Mouse (Mus musculus) megakaryocyte-erythroid progenitor cell, adult 5-6 weeks (primary cell): ENCODE data around the gene Gchfr. TPM values are rescaled to one million over a fixed set of nuclear protein-coding genes. Genes with fewer than 3 reads are reported as not detected.
A peak's percentile ranks its signal among the peaks of the same experiment; 100 is the strongest.

ENCODE experiments used
- ATAC-seq: replicated peaks from 2 replicates; pipeline ENCODE4 v1.8.0; 2016; ENCODE audit warnings: mild to moderate bottlenecking, inconsistent platforms; ENCODE audit not compliant: severe bottlenecking, poor library complexity, low FRiP score, low TSS enrichment
- total RNA-seq, 2 experiments: library from RNA; stranded (forward) in 1 of 2; stranded (reverse) in 1 of 2; fragments of 200-1000, 215-1000 nt in 1 of 2; fragments of >200 nt in 1 of 2; fragmentation: Nextera tagmentation in 1 of 2; gene quantifications; 2 replicates each; pipeline ENCODE4 v1.2.3; 2014 to 2017

Gene Gchfr
- total RNA-seq, 2 experiments from 2014 or later: 1.0 TPM; not detected in 1

- ATAC-seq: peak; percentile 97
These were observed 41.0 kb downstream of the Gchfr start, which contains the start of the genes Zfyve19 and Dnajc17 for GRCm38 (mm10) chr2:119208344-119209175. Zfyve19 (plus strand) TSS chr2:119208617. Dnajc17 (minus strand) TSS chr2:119208795.

- ATAC-seq: peak; percentile 5; the same call in 1 of the 2 replicates
These were observed 41.6 kb downstream of the Gchfr start for GRCm38 (mm10) chr2:119209176-119209507.

Other genes starting within 250 kb of the Gchfr start
- gene Chst14, start 241.3 kb upstream of the Gchfr start, total RNA-seq (2014; fragmentation: Nextera tagmentation): 2.2 and 3.6 TPM in 2 replicates
- 1.1 and 1.7 TPM in 2 replicates for gene Chst14, start 241.3 kb upstream of the Gchfr start, total RNA-seq (2017)
- 15.1 and 18.7 TPM in 2 replicates for gene Ccdc32, start 138.4 kb upstream of the Gchfr start, total RNA-seq (2014; fragmentation: Nextera tagmentation)
- gene Ccdc32, start 138.4 kb upstream of the Gchfr start, total RNA-seq (2017): 16.6 and 18.7 TPM in 2 replicates
- gene Rpusd2, start 133.0 kb upstream of the Gchfr start, total RNA-seq (2014; fragmentation: Nextera tagmentation): 19.0 and 25.4 TPM in 2 replicates
- 20.1 and 23.0 TPM in 2 replicates for gene Rpusd2, start 133.0 kb upstream of the Gchfr start, total RNA-seq (2017)
- 79.0 and 81.2 TPM in 2 replicates for gene Knl1, start 120.7 kb upstream of the Gchfr start, total RNA-seq (2014; fragmentation: Nextera tagmentation)
- 89.9 and 91.0 TPM in 2 replicates for gene Knl1, start 120.7 kb upstream of the Gchfr start, total RNA-seq (2017)
- 38.1 and 53.7 TPM in 2 replicates for gene Rad51, start 55.0 kb upstream of the Gchfr start, total RNA-seq (2014; fragmentation: Nextera tagmentation)
- 28.4 and 33.1 TPM in 2 replicates for gene Rad51, start 55.0 kb upstream of the Gchfr start, total RNA-seq (2017)
- gene Rmdn3, start 10.7 kb upstream of the Gchfr start, total RNA-seq (2014; fragmentation: Nextera tagmentation): 40.0 and 58.7 TPM in 2 replicates
- gene Rmdn3, start 10.7 kb upstream of the Gchfr start, total RNA-seq (2017): 61.9 and 76.4 TPM in 2 replicates
- gene Gm14137, start 6.7 kb downstream of the Gchfr start, total RNA-seq (2014; fragmentation: Nextera tagmentation): not detected in 2 replicates
- not detected in 2 replicates for gene Gm14137, start 6.7 kb downstream of the Gchfr start, total RNA-seq (2017)
- gene Zfyve19, start 40.8 kb downstream of the Gchfr start, total RNA-seq (2014; fragmentation: Nextera tagmentation): 22.5 and 46.2 TPM in 2 replicates
- gene Zfyve19, start 40.8 kb downstream of the Gchfr start, total RNA-seq (2017): 29.4 and 35.9 TPM in 2 replicates
- gene Dnajc17, start 41.0 kb downstream of the Gchfr start, total RNA-seq (2014; fragmentation: Nextera tagmentation): 10.3 and 21.8 TPM in 2 replicates
- gene Dnajc17, start 41.0 kb downstream of the Gchfr start, total RNA-seq (2017): 39.6 and 52.1 TPM in 2 replicates
- not detected in 2 replicates for gene Ppp1r14d, start 62.1 kb downstream of the Gchfr start, total RNA-seq (2014; fragmentation: Nextera tagmentation)
- gene Ppp1r14d, start 62.1 kb downstream of the Gchfr start, total RNA-seq (2017): not detected in 2 replicates
- gene Spint1, start 69.6 kb downstream of the Gchfr start, total RNA-seq (2014; fragmentation: Nextera tagmentation): not detected in 2 replicates
- 0.42 TPM in 1 of 2 replicates, not detected in the other for gene Spint1, start 69.6 kb downstream of the Gchfr start, total RNA-seq (2017)
- not detected in 2 replicates for gene Rhov, start 103.5 kb downstream of the Gchfr start, total RNA-seq (2014; fragmentation: Nextera tagmentation)
- not detected in 2 replicates for gene Rhov, start 103.5 kb downstream of the Gchfr start, total RNA-seq (2017)
- 9.0 and 13.1 TPM in 2 replicates for gene Vps18, start 121.0 kb downstream of the Gchfr start, total RNA-seq (2014; fragmentation: Nextera tagmentation)
- gene Vps18, start 121.0 kb downstream of the Gchfr start, total RNA-seq (2017): 6.5 and 12.4 TPM in 2 replicates
- not detected in 2 replicates for gene Dll4, start 158.0 kb downstream of the Gchfr start, total RNA-seq (2014; fragmentation: Nextera tagmentation)
- gene Dll4, start 158.0 kb downstream of the Gchfr start, total RNA-seq (2017): not detected in 2 replicates
- not detected in 2 replicates for gene Chac1, start 183.5 kb downstream of the Gchfr start, total RNA-seq (2014; fragmentation: Nextera tagmentation)
- not detected in 2 replicates for gene Chac1, start 183.5 kb downstream of the Gchfr start, total RNA-seq (2017)